Mouse (Mus musculus) CH12.LX (cell line): ENCODE data around the gene Ptgis.

Experiments
- BHLHE40 ChIP-seq: IDR thresholded peaks from 2 replicates; pipeline ENCODE4 v1.6.1; 2011; ENCODE audit warnings: mild to moderate bottlenecking, low read depth, low read length, improper control_type of control experiment
- CTCF ChIP-seq, 2 experiments: IDR thresholded peaks in 1 of 2; conservative IDR thresholded peaks in 1 of 2; 2 replicates each; pipeline ENCODE4 v1.5.1; 2011 to 2012; ENCODE audit warnings: low read depth in 2 of 2, low read length in 2 of 2, improper control_type of control experiment in 1 of 2, inconsistent platforms in 1 of 2, mild to moderate bottlenecking in 1 of 2, moderate library complexity in 1 of 2
- EP300 ChIP-seq: IDR thresholded peaks from 2 replicates; pipeline ENCODE4 v1.6.1; 2011; ENCODE audit warnings: low read length, improper control_type of control experiment
- MAZ ChIP-seq: IDR thresholded peaks from 2 replicates; pipeline ENCODE4 v1.6.1; 2012; ENCODE audit warnings: low read depth, mild to moderate bottlenecking, inconsistent platforms, low read length, improper control_type of control experiment, moderate library complexity
- MXI1 ChIP-seq: IDR thresholded peaks from 2 replicates; pipeline ENCODE4 v1.6.1; 2011; ENCODE audit warnings: mild to moderate bottlenecking, low read depth, low read length, improper control_type of control experiment
- POLR2A ChIP-seq: IDR thresholded peaks from 2 replicates; pipeline ENCODE4 v1.6.1; 2011; ENCODE audit warnings: low read depth, mild to moderate bottlenecking, improper control_type of control experiment, low read length
- SMC3 ChIP-seq: IDR thresholded peaks from 2 replicates; pipeline ENCODE4 v1.6.1; 2011; ENCODE audit warnings: low read depth, low read length, improper control_type of control experiment
- ZKSCAN1 ChIP-seq: IDR thresholded peaks from 2 replicates; pipeline ENCODE4 v1.6.1; 2012; ENCODE audit warnings: low read depth, inconsistent platforms, low read length, improper control_type of control experiment, borderline replicate concordance

- TF ChIP-seq MXI1 (no peak), SMC3 (no peak), ZKSCAN1 (no peak), CTCF (conservative IDR thresholded peaks at IDR 0.05 in 1 of 2, IDR thresholded peaks at IDR 0.05 in 1 of 2; ENCODE audit: low read depth in 2 of 2, low read length in 2 of 2) (no peak), POLR2A (no peak), MAZ (no peak), BHLHE40 (no peak), EP300 (no peak)
Observed at GRCm38 (mm10) chr2:167149035-167149434, 91.4 kb downstream of the Ptgis start.
